In the genomic region with DNA sequence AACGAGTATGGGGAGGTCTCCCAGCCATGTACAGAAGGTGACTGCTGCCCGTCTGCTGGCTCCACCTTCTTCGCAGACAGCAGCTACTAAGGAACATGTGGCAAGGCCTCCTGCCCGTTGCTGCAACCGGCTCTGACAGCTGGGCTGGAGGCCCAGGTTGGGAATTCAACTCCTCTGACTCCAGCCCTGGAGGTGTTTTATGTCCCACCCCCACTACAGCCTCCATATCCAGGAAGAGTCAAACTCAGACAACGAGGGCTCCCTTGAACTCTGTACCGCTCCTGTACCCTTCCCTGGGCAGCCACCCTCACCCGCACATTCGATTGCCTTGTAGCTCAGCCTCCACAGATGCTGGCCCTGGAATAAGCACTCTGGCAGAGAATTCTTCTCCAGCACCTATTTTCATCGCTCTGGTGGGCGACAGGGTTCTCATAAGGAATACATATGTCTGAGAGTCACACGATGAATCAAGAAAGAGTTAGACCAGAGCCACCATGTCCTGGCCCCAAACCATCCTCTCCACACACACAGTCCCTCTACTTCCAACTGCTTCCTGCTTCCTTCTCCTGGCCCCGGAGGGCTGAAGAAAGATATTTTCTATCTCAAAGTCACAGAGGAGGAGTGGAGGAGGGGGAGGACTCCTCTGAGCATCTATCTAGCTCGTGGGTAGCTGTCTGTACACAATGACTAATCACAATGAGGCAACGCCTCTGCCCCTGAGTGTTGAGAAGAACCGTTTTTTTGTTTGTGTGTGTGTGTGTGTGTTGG, we compare ENCODE assay signal across 9 mouse cellular contexts. TPM values are rescaled to one million over a fixed set of nuclear protein-coding genes. Genes with fewer than 3 reads are reported as not detected.
DNase-seq lines count a peak whose midpoint lies in the region; ATAC-seq and TF ChIP-seq lines count a peak whose summit lies in the region.
"Had no signal": no experiment of that assay in that cellular context is flagged by ENCODE, and none has a peak within 500 bp of the region (broad histone marks: within the 10 kb centered on the region; RNA-seq: fewer than 3 reads in every experiment).

No protein-coding gene starts in this region.

- no peak for TF ChIP-seq CTCF in liver, embryonic 14.5 days (IDR thresholded peaks at IDR 0.05; ENCODE audit: low read depth)

- no peaks in the 10 kb centered on the region for H3K36me3 ChIP-seq in embryonic facial prominence, embryonic 12.5 days
- no peaks in the 10 kb centered on the region for H3K36me3 ChIP-seq in liver, embryonic 14.5 days (replicated peaks; ENCODE audit: control insufficient read depth, insufficient read depth, low read depth)

- 65% methylated on average over 16 of the region's 16 CpGs for WGBS in embryonic facial prominence, embryonic 12.5 days
- WGBS in liver, embryonic 14.5 days (ENCODE audit: insufficient replicate concordance) = 44% methylated on average over 16 of the region's 16 CpGs

- 0 out of 2 replicates have a peak overlapping the region, but pooled peaks have one; percentile 11 for H3K27ac ChIP-seq in embryonic facial prominence, embryonic 12.5 days
- peak overlapping the region; percentile 19 for H3K27ac ChIP-seq in liver, embryonic 14.5 days
- H3K27ac ChIP-seq: forebrain, embryonic 13.5 days had no signal

- H3K27me3 ChIP-seq in embryonic facial prominence, embryonic 12.5 days = no peaks in the 10 kb centered on the region
- no peaks in the 10 kb centered on the region for H3K27me3 ChIP-seq in liver, embryonic 14.5 days (ENCODE audit: control insufficient read depth, insufficient read depth, low read length)
- H3K27me3 ChIP-seq: forebrain, embryonic 13.5 days had no signal

- peaks cover 7% of the 10 kb centered on the region for H3K4me1 ChIP-seq in embryonic facial prominence, embryonic 12.5 days
- H3K4me1 ChIP-seq in liver, embryonic 14.5 days (replicated peaks; ENCODE audit: control insufficient read depth in 2 of 2, insufficient read depth in 2 of 2, low read length in 1 of 2) = peaks cover 11 to 22% of the 10 kb centered on the region in 2 experiments; a peak in 3 of 4 replicates

- H3K9me3 ChIP-seq in embryonic facial prominence, embryonic 12.5 days = peaks cover 4% of the 10 kb centered on the region; the same call in 1 of the 2 replicates
- no peaks in the 10 kb centered on the region for H3K9me3 ChIP-seq in liver, embryonic 14.5 days (ENCODE audit: control insufficient read depth, low read length)

- H3K4me3 ChIP-seq in embryonic facial prominence, embryonic 12.5 days = no peak overlapping the region
- no peak overlapping the region for H3K4me3 ChIP-seq in liver, embryonic 14.5 days (ENCODE audit: insufficient read depth in 1 of 2, low read depth in 2 of 2, low read length in 2 of 2)
- H3K4me3 ChIP-seq: forebrain, embryonic 13.5 days had no signal

- TF ChIP-seq EP300 in liver, embryonic 14.5 days (IDR thresholded peaks at IDR 0.05; ENCODE audit: low read depth) = peak; percentile 74

- H3K4me2 ChIP-seq in embryonic facial prominence, embryonic 12.5 days (replicated peaks) = no peak overlapping the region
- H3K4me2 ChIP-seq in liver, embryonic 14.5 days (ENCODE audit: low read depth) = peak overlapping the region; percentile 21
- H3K4me2 ChIP-seq: forebrain, embryonic 13.5 days had no signal

- H3K9ac ChIP-seq in embryonic facial prominence, embryonic 12.5 days = no peak overlapping the region
- peak overlapping the region; percentile 23 for H3K9ac ChIP-seq in liver, embryonic 14.5 days (replicated peaks)
- H3K9ac ChIP-seq: forebrain, embryonic 13.5 days had no signal

- DNase-seq in layer of hippocampus, adult 11-12 months (ENCODE audit: low spot score) = peak; percentile 32
- DNase-seq in layer of hippocampus, adult 9-10 months (ENCODE audit: low spot score) = no peak
- DNase-seq in NIH3T3 (ENCODE audit: low read depth) = peak; percentile 27
- DNase-seq in liver, embryonic 14.5 days (ENCODE audit: low read depth in 3 of 3, low spot score in 3 of 3) = peak; percentile 50 to 58 (median 58)
- no peak for DNase-seq in spleen, postnatal 36 days (ENCODE audit: low spot score in 2 of 2)
- DNase-seq: adrenal gland, adult 8-10 months had no signal

- no peak for ATAC-seq in embryonic facial prominence, embryonic 12.5 days (ENCODE audit: insufficient number of reproducible peaks, insufficient read depth, low FRiP score, low TSS enrichment)
- ATAC-seq in liver, embryonic 14.5 days (ENCODE audit: insufficient read depth) = peak; percentile 85
- ATAC-seq in CD4-positive, CD25-positive, alpha-beta regulatory T cell, adult 4 months = no peak

RNA-seq across cellular contexts. Expression of gene Scgb3a1, which starts 12.2 kb away (rescaled TPM):
- not detected in 2 replicates for polyA plus RNA-seq in embryonic facial prominence, embryonic 12.5 days (2016; fragmentation: Nextera tagmentation; extraction: Ambion mirVana)
- not detected in 2 replicates for polyA plus RNA-seq in liver, embryonic 14.5 days (2012; rRNA removed)
- polyA plus RNA-seq in liver, embryonic 14.5 days (2014; fragmentation: Nextera tagmentation; extraction: Ambion mirVana) = not detected in 2 replicates
- under 1 TPM in 1 of 2 experiments, not detected in 1; 0.56 TPM for polyA plus RNA-seq in CD4-positive, CD25-positive, alpha-beta regulatory T cell, adult 4 months (2017; shearing (Covaris generic))
- polyA plus RNA-seq: forebrain, embryonic 13.5 days had no signal

RNA-seq across cellular contexts. Expression of gene Flt4, which starts 42.1 kb away (rescaled TPM):
- polyA plus RNA-seq in embryonic facial prominence, embryonic 12.5 days (2016; fragmentation: Nextera tagmentation; extraction: Ambion mirVana) = 5.1 and 5.4 TPM in 2 replicates
- 2.0 and 2.2 TPM in 2 replicates for polyA plus RNA-seq in liver, embryonic 14.5 days (2012; rRNA removed)
- 2.5 and 2.8 TPM in 2 replicates for polyA plus RNA-seq in liver, embryonic 14.5 days (2014; fragmentation: Nextera tagmentation; extraction: Ambion mirVana)
- polyA plus RNA-seq in CD4-positive, CD25-positive, alpha-beta regulatory T cell, adult 4 months (2017; shearing (Covaris generic)) = not detected

Comparison
In these comparisons a context has a peak if more than half of its experiments do, and no peak if none do; other contexts are left out.
1. DNase-seq: peak in layer of hippocampus, adult 11-12 months (single experiment), NIH3T3 (single experiment) and liver, embryonic 14.5 days (3 of 3); none in layer of hippocampus, adult 9-10 months (single experiment) and spleen, postnatal 36 days (0 of 2).